Mouse (Mus musculus) frontal cortex, postnatal 36 days (tissue): ENCODE results near the gene Nol12.

Experiments
- DNase-seq, 2 experiments: peaks; one replicate each; pipeline ENCODE4 v3.0.0; 2022; ENCODE audit warnings: low spot score in 2 of 2

Gene Nol12

GRCm38 (mm10) chr15:78990970-78991525, 56.3 kb downstream of the Nol12 start:
- no peak for DNase-seq

- no peak for DNase-seq
Measured at GRCm38 (mm10) chr15:78992235-78992634, 57.5 kb downstream of the Nol12 start.

GRCm38 (mm10) chr15:78992925-78993324, 58.2 kb downstream of the Nol12 start:
- DNase-seq: no peak
